Mouse (Mus musculus): ENCODE measurements at regions not wholly inside any gene's neighbourhood (a gene's known extent, or its start where the extent isn't known, plus 50 kb on each side); places are given as distances from the start of the nearest gene placed in this dataset.
"Not testable (repeated sequence)": the region's sequence is repeated elsewhere in the genome, so short reads cannot be mapped to it uniquely, and the experiment has no call there.

DNA sequence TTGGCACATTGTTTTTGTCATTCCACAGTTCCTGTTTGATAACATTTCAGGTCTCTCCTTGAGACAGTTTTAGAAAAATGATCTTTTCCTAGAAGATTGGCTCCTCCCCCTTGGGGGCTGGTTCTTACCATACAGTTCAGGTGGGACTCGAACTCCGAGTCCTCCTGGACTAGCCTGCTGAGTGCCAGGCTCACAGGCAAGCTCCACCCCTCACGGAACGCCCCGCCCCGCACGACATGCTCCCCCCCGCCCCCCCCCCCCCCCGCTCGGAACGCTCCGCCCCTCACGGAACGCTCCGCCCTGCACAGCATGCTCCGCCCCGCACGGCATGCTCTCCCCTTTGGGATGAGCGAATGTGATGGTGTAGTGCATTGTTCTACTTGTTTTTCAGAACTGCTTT is 65.9 kb upstream of the Inpp5a start:
- Histone ChIP-seq H3K36me3 (ENCODE audit: insufficient read depth) (no peaks in the 10 kb centered on the region), H3K4me3 (ENCODE audit: low read depth, low read length) (no peak overlapping the region), H3K9me3 (ENCODE audit: low read depth, low read length) (no peaks in the 10 kb centered on the region), H3K4me2 (no peak overlapping the region), H3K27ac (ENCODE audit: low read depth) (no peak overlapping the region), H3K4me1 (ENCODE audit: insufficient read depth) (peaks cover 4% of the 10 kb centered on the region; the same call in 1 of the 2 replicates), H3K27me3 (ENCODE audit: insufficient read depth, low read length) (no peaks in the 10 kb centered on the region), H3K9ac (no peak overlapping the region)
- TF ChIP-seq CTCF (IDR thresholded peaks at IDR 0.05; ENCODE audit: low read depth) = no peak
- WGBS = 82% methylated on average over 15 of the region's 19 CpGs
- DNase-seq (no peak), ATAC-seq (ENCODE audit: insufficient read depth) (no peak)

DNA sequence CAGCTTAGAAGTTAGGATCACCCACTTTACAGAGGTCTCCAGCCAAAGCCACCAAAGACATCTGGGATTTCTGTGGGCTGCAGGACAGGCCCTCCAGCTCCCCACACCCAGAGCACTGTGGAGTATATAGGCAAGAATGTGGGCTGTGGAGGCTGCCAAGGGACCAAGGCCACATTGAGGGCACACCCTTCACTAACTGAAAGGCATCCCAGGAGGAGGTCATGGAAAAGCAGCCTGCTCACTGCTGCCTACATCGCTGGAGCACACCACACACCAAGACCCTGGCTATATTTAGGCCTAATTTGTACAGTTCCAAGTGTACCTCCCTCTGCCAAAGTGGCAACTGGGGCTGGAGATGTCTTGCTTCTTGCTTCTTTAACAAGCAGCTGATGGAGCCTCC is 61.9 kb upstream of the Inpp5a start:
- 57% methylated on average over 1 of the region's 1 CpGs for WGBS
- H3K9me3 ChIP-seq (ENCODE audit: low read depth, low read length) = no peaks in the 10 kb centered on the region
- TF ChIP-seq CTCF (IDR thresholded peaks at IDR 0.05; ENCODE audit: low read depth) = no peak
- H3K9ac ChIP-seq = no peak overlapping the region
- no peak overlapping the region for H3K27ac ChIP-seq (ENCODE audit: low read depth)
- ATAC-seq (ENCODE audit: insufficient read depth) = no peak
- DNase-seq = no peak
- H3K4me3 ChIP-seq (ENCODE audit: low read depth, low read length) = no peak overlapping the region
- no peaks in the 10 kb centered on the region for H3K4me1 ChIP-seq (ENCODE audit: insufficient read depth)
- no peaks in the 10 kb centered on the region for H3K36me3 ChIP-seq (ENCODE audit: insufficient read depth)
- no peaks in the 10 kb centered on the region for H3K27me3 ChIP-seq (ENCODE audit: insufficient read depth, low read length)
- no peak overlapping the region for H3K4me2 ChIP-seq

DNA sequence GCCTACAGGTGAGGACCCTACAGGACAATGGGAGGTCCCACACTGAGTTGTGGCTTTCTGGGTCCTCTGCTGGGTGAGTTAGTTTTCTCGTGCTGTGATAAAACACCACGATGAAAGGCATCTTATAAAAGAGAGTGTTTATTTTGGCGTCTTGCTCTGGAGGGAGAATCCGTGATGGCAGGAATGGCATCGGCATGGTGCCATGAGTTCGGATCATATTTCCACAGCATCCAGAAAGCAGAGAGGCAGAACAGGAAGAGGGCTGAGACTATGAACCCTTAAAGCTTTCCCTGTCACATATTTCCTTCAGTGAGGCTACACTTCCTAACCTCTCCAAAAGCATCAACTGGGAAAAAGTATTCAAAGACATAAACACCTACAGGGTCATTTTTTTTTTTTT is 56.1 kb upstream of the Inpp5a start:
- Histone ChIP-seq H3K9me3 (ENCODE audit: low read depth, low read length) (no peaks in the 10 kb centered on the region), H3K9ac (no peak overlapping the region), H3K4me3 (ENCODE audit: low read depth, low read length) (no peak overlapping the region), H3K27me3 (ENCODE audit: insufficient read depth, low read length) (no peaks in the 10 kb centered on the region), H3K4me2 (no peak overlapping the region), H3K4me1 (ENCODE audit: insufficient read depth) (no peaks in the 10 kb centered on the region), H3K27ac (ENCODE audit: low read depth) (no peak overlapping the region), H3K36me3 (ENCODE audit: insufficient read depth) (no peaks in the 10 kb centered on the region)
- DNase-seq = peak; percentile 25
- ATAC-seq (ENCODE audit: insufficient read depth) = no peak
- WGBS = 51% methylated on average over 6 of the region's 6 CpGs
- no peak for TF ChIP-seq CTCF (IDR thresholded peaks at IDR 0.05; ENCODE audit: low read depth)

DNA sequence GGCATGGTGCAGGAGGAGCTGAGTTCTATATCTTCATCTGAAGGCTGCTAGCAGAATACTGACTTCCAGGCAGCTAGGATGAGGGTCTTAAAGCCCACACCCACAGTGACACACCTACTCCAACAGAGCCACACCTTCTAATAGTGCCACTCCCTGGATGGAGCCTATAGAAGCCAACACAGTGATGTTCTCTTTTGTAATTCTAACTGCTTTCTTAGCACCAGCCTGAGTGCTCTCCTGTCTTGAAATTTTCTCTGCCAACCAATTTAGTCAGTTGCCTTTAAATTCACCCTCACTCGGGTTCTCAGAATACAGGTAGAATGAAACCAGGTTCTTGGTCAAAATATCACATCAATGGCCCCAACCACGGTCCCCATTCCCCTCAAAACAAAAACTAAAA is 50.9 kb upstream of the Inpp5a start:
- WGBS = 82% methylated on average over 2 of the region's 2 CpGs
- not testable (repeated sequence) for H3K9ac ChIP-seq; H3K27me3 ChIP-seq (ENCODE audit: insufficient read depth, low read length); H3K36me3 ChIP-seq (ENCODE audit: insufficient read depth); ATAC-seq (ENCODE audit: insufficient read depth); H3K4me3 ChIP-seq (ENCODE audit: low read depth, low read length); H3K4me2 ChIP-seq; H3K9me3 ChIP-seq (ENCODE audit: low read depth, low read length); H3K4me1 ChIP-seq (ENCODE audit: insufficient read depth); DNase-seq; H3K27ac ChIP-seq (ENCODE audit: low read depth)

All from lung, embryonic 14.5 days (tissue).